Mouse (Mus musculus) CH12.LX (cell line): Measurements from ENCODE around the gene Ssb.

Source experiments
- CTCF ChIP-seq, 2 experiments: IDR thresholded peaks in 1 of 2; conservative IDR thresholded peaks in 1 of 2; 2 replicates each; pipeline ENCODE4 v1.5.1; 2011 to 2012; ENCODE audit warnings: low read depth in 2 of 2, low read length in 2 of 2, improper control_type of control experiment in 1 of 2, inconsistent platforms in 1 of 2, mild to moderate bottlenecking in 1 of 2, moderate library complexity in 1 of 2
- EP300 ChIP-seq: IDR thresholded peaks from 2 replicates; pipeline ENCODE4 v1.6.1; 2011; ENCODE audit warnings: low read length, improper control_type of control experiment
- MEF2A ChIP-seq: IDR thresholded peaks from 2 replicates; pipeline ENCODE4 v1.6.1; 2014; ENCODE audit warnings: low read depth, mild to moderate bottlenecking, inconsistent platforms, low read length, improper control_type of control experiment, borderline replicate concordance
- POLR2A ChIP-seq: IDR thresholded peaks from 2 replicates; pipeline ENCODE4 v1.6.1; 2011; ENCODE audit warnings: low read depth, mild to moderate bottlenecking, improper control_type of control experiment, low read length
- SIN3A ChIP-seq: IDR thresholded peaks from 2 replicates; pipeline ENCODE4 v1.6.1; 2012; ENCODE audit warnings: low read length, improper control_type of control experiment, inconsistent platforms
- ZKSCAN1 ChIP-seq: IDR thresholded peaks from 2 replicates; pipeline ENCODE4 v1.6.1; 2012; ENCODE audit warnings: low read depth, inconsistent platforms, low read length, improper control_type of control experiment, borderline replicate concordance

- TF ChIP-seq SIN3A (no peak), POLR2A (no peak), MEF2A (no peak), CTCF (conservative IDR thresholded peaks at IDR 0.05 in 1 of 2, IDR thresholded peaks at IDR 0.05 in 1 of 2; ENCODE audit: low read depth in 2 of 2, low read length in 2 of 2) (no peak), EP300 (no peak), ZKSCAN1 (no peak)
Measured at GRCm38 (mm10) chr2:69884581-69884980, 23.2 kb downstream of the Ssb start.
